22 mouse cellular contexts compared by ENCODE assay signal in the genomic region with DNA sequence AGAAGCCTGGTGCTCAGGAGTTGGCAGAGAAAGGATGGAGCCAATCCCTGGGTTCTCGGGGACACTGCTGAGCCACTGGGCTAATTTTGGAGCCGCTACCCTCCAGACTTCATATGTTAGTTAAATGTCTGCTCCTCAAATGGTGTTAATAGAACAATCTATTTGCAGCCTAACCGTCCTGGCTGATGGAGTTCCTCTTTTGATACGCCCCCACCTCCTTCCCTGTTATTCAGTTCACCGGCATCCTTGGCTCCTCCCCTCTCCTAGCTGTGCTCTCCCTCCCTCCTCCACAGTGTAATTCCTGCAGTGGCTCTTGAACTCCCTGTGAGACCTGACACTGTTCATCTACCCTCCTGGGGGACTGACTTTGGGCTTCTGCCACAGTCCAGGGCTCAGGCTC. TPM values are rescaled to one million over a fixed set of nuclear protein-coding genes. Genes with fewer than 3 reads are reported as not detected.
"Had no signal": no experiment of that assay in that cellular context is flagged by ENCODE, and none has a peak within 500 bp of the region (broad histone marks: within the 10 kb centered on the region; RNA-seq: fewer than 3 reads in every experiment).

No protein-coding gene starts in this region.

- H3K27me3 ChIP-seq: kidney, embryonic 15.5 days; midbrain, embryonic 15.5 days; neural tube, embryonic 12.5 days had no signal

- H3K9ac ChIP-seq: kidney, embryonic 15.5 days; limb, embryonic 12.5 days; limb, embryonic 15.5 days; liver, embryonic 14.5 days; liver, postnatal 0 days; lung, embryonic 14.5 days; midbrain, embryonic 12.5 days; midbrain, embryonic 15.5 days; neural tube, embryonic 12.5 days; neural tube, embryonic 15.5 days had no signal

- ATAC-seq: liver, postnatal 0 days; lung, postnatal 0 days; midbrain, embryonic 15.5 days had no signal

- H3K9me3 ChIP-seq: kidney, embryonic 15.5 days; limb, embryonic 12.5 days; limb, embryonic 15.5 days; midbrain, embryonic 12.5 days; midbrain, embryonic 15.5 days; neural tube, embryonic 12.5 days; neural tube, embryonic 15.5 days had no signal

- H3K4me1 ChIP-seq: kidney, embryonic 15.5 days; limb, embryonic 12.5 days; midbrain, embryonic 12.5 days; midbrain, embryonic 15.5 days; neural tube, embryonic 12.5 days; neural tube, embryonic 15.5 days had no signal

- H3K27ac ChIP-seq: kidney, embryonic 15.5 days; left cerebral cortex, adult 2 months; limb, embryonic 12.5 days; limb, embryonic 15.5 days; liver, embryonic 14.5 days; macrophage; midbrain, embryonic 12.5 days; midbrain, embryonic 15.5 days; neural tube, embryonic 12.5 days; neural tube, embryonic 15.5 days; stomach, postnatal 0 days had no signal

- H3K36me3 ChIP-seq: kidney, embryonic 15.5 days; limb, embryonic 12.5 days; limb, embryonic 15.5 days; midbrain, embryonic 12.5 days; midbrain, embryonic 15.5 days; neural tube, embryonic 12.5 days; neural tube, embryonic 15.5 days had no signal

- H3K4me3 ChIP-seq: kidney, embryonic 15.5 days; left cerebral cortex, adult 2 months; limb, embryonic 12.5 days; limb, embryonic 15.5 days; midbrain, embryonic 12.5 days; midbrain, embryonic 15.5 days; neural tube, embryonic 12.5 days; neural tube, embryonic 15.5 days had no signal

- DNase-seq: kidney, postnatal 10 days; kidney, postnatal 36 days; layer of hippocampus, postnatal 36 days; left cerebral cortex, postnatal 4 days; liver, postnatal 0 days; lung, embryonic 14.5 days; thymus, adult 18-20 months; thymus, postnatal 36 days had no signal

RNA-seq across cellular contexts. Expression of gene Golga7b, which starts 0.7 kb away (rescaled TPM):
- total RNA-seq: megakaryocyte, adult 5-6 weeks had no signal
- polyA plus RNA-seq: liver, embryonic 11.5 days; liver, embryonic 14.5 days; liver, postnatal 0 days; lung, embryonic 14.5 days; lung, postnatal 0 days; macrophage had no signal

RNA-seq across cellular contexts. Expression of gene Sfrp5, which starts 44.6 kb away (rescaled TPM):
- total RNA-seq: megakaryocyte, adult 5-6 weeks had no signal
- polyA plus RNA-seq: liver, postnatal 0 days; lung, postnatal 0 days; midbrain, embryonic 12.5 days had no signal
